In the genomic region with DNA sequence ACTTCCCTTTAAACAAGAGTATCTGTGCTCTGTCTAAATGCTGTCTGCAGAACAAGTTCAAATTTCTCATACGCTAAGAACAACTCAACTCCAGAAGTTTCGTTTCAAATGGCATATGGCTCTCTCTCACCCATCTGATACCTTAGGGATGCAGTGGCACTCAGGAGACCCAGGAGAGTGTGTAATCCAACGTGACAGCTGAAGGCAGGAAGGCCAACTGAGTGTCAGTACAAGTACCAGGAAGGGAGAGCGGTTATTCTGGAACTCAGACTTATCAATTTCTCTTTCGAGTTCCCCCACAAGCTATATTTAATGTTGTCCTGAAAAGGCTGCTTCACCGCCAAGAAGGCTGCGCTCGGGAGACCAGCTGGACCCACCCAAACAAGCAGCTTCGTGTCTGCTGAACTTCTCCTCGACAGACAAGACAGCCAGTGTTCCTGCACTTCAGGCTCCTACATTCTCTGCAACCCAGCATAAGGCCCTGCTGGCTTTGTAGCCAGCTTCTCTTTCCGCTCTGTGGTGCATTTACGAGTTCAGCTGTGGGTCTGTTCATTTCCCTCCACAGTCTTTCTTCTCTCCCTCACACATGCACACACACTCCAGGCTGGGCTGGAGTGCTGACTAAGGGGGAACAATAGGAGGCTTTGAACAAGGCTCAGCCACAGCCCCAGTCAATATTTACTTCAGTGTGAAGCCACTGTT, we compare ENCODE assay signal across 8 mouse cellular contexts. TPM values are rescaled to one million over a fixed set of nuclear protein-coding genes. Genes with fewer than 3 reads are reported as not detected.
DNase-seq lines count a peak whose midpoint lies in the region; ATAC-seq and TF ChIP-seq lines count a peak whose summit lies in the region.

No protein-coding gene starts in this region.

- DNase-seq in gastrocnemius, postnatal 14 days = peak; percentile 4
- no peak for DNase-seq in gastrocnemius, postnatal 10 days
- DNase-seq in CD4-positive helper T cell, adult 2 months (ENCODE audit: low read depth, low spot score) = peak; percentile 7
- DNase-seq in embryonic facial prominence, embryonic 14.5 days (ENCODE audit: low spot score) = peak; percentile 81
- DNase-seq in hindbrain, embryonic 11.5 days (ENCODE audit: low spot score) = peak; percentile 53
- peak; percentile 49 for DNase-seq in stomach, postnatal 0 days (ENCODE audit: low spot score)
- no peak for DNase-seq in c-Kit-positive CD71-positive TER-119-positive erythroid progenitor cells, embryonic 14.5 days (ENCODE audit: low spot score)

- H3K9me3 ChIP-seq in embryonic facial prominence, embryonic 14.5 days (ENCODE audit: control insufficient read depth, low read length) = peaks cover 6% of the 10 kb centered on the region; the same call in 1 of the 2 replicates
- H3K9me3 ChIP-seq in hindbrain, embryonic 11.5 days (ENCODE audit: control insufficient read depth, low read length) = no peaks in the 10 kb centered on the region
- H3K9me3 ChIP-seq in stomach, postnatal 0 days (ENCODE audit: control insufficient read depth, low read length) = no peaks in the 10 kb centered on the region

- peak overlapping the region; percentile 44; the same call in 1 of the 2 replicates for H3K9ac ChIP-seq in embryonic facial prominence, embryonic 14.5 days (ENCODE audit: low read depth, low read length)
- no peak overlapping the region for H3K9ac ChIP-seq in hindbrain, embryonic 11.5 days (ENCODE audit: low read depth, low read length)
- peak overlapping the region; percentile 18; the same call in 1 of the 2 replicates for H3K9ac ChIP-seq in stomach, postnatal 0 days (ENCODE audit: low read length)

- intact Hi-C loops in gastrocnemius, postnatal 14 days (cut with DNase I; ENCODE audit: low total_unique reads) = no loop called here

- no peaks in the 10 kb centered on the region for H3K27me3 ChIP-seq in embryonic facial prominence, embryonic 14.5 days (replicated peaks; ENCODE audit: control insufficient read depth, insufficient read depth, low read length)
- no peaks in the 10 kb centered on the region for H3K27me3 ChIP-seq in hindbrain, embryonic 11.5 days (ENCODE audit: control insufficient read depth, insufficient read depth, low read length)
- no peaks in the 10 kb centered on the region for H3K27me3 ChIP-seq in stomach, postnatal 0 days (ENCODE audit: control insufficient read depth, insufficient read depth, low read length)

- peaks cover 5% of the 10 kb centered on the region; the same call in 1 of the 2 replicates for H3K36me3 ChIP-seq in embryonic facial prominence, embryonic 14.5 days (ENCODE audit: control insufficient read depth, insufficient read depth, low read length)
- H3K36me3 ChIP-seq in hindbrain, embryonic 11.5 days (ENCODE audit: control insufficient read depth, insufficient read depth, low read length) = no peaks in the 10 kb centered on the region
- H3K36me3 ChIP-seq in stomach, postnatal 0 days (ENCODE audit: control insufficient read depth, insufficient read depth, low read length) = no peaks in the 10 kb centered on the region

- no peak overlapping the region for H3K4me3 ChIP-seq in embryonic facial prominence, embryonic 14.5 days (ENCODE audit: low read depth, low read length)
- H3K4me3 ChIP-seq in hindbrain, embryonic 11.5 days (ENCODE audit: low read depth, low read length) = no peak overlapping the region
- H3K4me3 ChIP-seq in stomach, postnatal 0 days (ENCODE audit: low read depth, low read length) = peak overlapping the region; percentile 18; the same call in 1 of the 2 replicates

- H3K4me1 ChIP-seq in embryonic facial prominence, embryonic 14.5 days (ENCODE audit: control insufficient read depth, insufficient read depth, low read length) = peaks cover 14% of the 10 kb centered on the region
- peaks cover 4% of the 10 kb centered on the region for H3K4me1 ChIP-seq in hindbrain, embryonic 11.5 days (replicated peaks; ENCODE audit: control insufficient read depth, insufficient read depth, low read length)
- 0 out of 2 replicates have a peak, but pooled peaks cover 3% of the 10 kb centered on the region for H3K4me1 ChIP-seq in stomach, postnatal 0 days (replicated peaks; ENCODE audit: control insufficient read depth, insufficient read depth)

- no peak for TF ChIP-seq CTCF in stomach, postnatal 0 days (IDR thresholded peaks at IDR 0.05; ENCODE audit: low read depth)

- 24% methylated on average over 12 of the region's 12 CpGs for WGBS in embryonic facial prominence, embryonic 14.5 days
- 32% methylated on average over 12 of the region's 12 CpGs for WGBS in hindbrain, embryonic 11.5 days
- 8% methylated on average over 12 of the region's 12 CpGs for WGBS in stomach, postnatal 0 days

- H3K4me2 ChIP-seq in embryonic facial prominence, embryonic 14.5 days (ENCODE audit: low read depth, low read length) = peak overlapping the region; percentile 40
- H3K4me2 ChIP-seq in hindbrain, embryonic 11.5 days (replicated peaks; ENCODE audit: low read depth, low read length) = no peak overlapping the region
- H3K4me2 ChIP-seq in stomach, postnatal 0 days (replicated peaks; ENCODE audit: low read depth) = peak overlapping the region; percentile 45

- H3K27ac ChIP-seq in embryonic facial prominence, embryonic 14.5 days (replicated peaks; ENCODE audit: low read depth, low read length) = peak overlapping the region; percentile 61
- H3K27ac ChIP-seq in hindbrain, embryonic 11.5 days (ENCODE audit: low read depth, low read length) = peak overlapping the region; percentile 53
- peak overlapping the region; percentile 78 for H3K27ac ChIP-seq in stomach, postnatal 0 days (replicated peaks)

- ATAC-seq in embryonic facial prominence, embryonic 14.5 days (ENCODE audit: low read depth) = peak; percentile 92
- ATAC-seq in hindbrain, embryonic 11.5 days (ENCODE audit: low FRiP score) = peak; percentile 86
- peak; percentile 40 for ATAC-seq in megakaryocyte, adult 5-6 weeks (ENCODE audit: poor library complexity, severe bottlenecking)
- peak; percentile 90 for ATAC-seq in stomach, postnatal 0 days (ENCODE audit: low FRiP score, low TSS enrichment)

- TF ChIP-seq EP300 in stomach, postnatal 0 days (optimal IDR thresholded peaks at IDR 0.05) = no peak

RNA-seq across cellular contexts. Expression of gene Efna5, which starts 18.7 kb away (rescaled TPM):
- 1 to 10 TPM; 1.5 to 1.6 TPM for total RNA-seq in gastrocnemius, postnatal 14 days (2021)
- total RNA-seq in gastrocnemius, postnatal 10 days (2021) = 1 to 10 TPM; 2.2 to 3.8 TPM
- polyA plus RNA-seq in embryonic facial prominence, embryonic 14.5 days (2014; fragmentation: Nextera tagmentation; extraction: Ambion mirVana) = 56.6 and 63.1 TPM in 2 replicates
- 46.0 and 56.7 TPM in 2 replicates for polyA plus RNA-seq in hindbrain, embryonic 11.5 days (2014; fragmentation: Nextera tagmentation; extraction: Ambion mirVana)
- total RNA-seq in megakaryocyte, adult 5-6 weeks (2015) = 0.16 and 0.30 TPM in 2 replicates
- total RNA-seq in megakaryocyte, adult 5-6 weeks (2017) = not detected in 2 replicates
- polyA plus RNA-seq in stomach, postnatal 0 days (2015; fragmentation: Nextera tagmentation; extraction: Ambion mirVana) = 23.3 and 23.9 TPM in 2 replicates

Comparison
In these comparisons a context has a peak if more than half of its experiments do, and no peak if none do; other contexts are left out.
1. DNase-seq: peak in gastrocnemius, postnatal 14 days (single experiment), CD4-positive helper T cell, adult 2 months (single experiment), embryonic facial prominence, embryonic 14.5 days (single experiment), hindbrain, embryonic 11.5 days (single experiment) and stomach, postnatal 0 days (single experiment); none in gastrocnemius, postnatal 10 days (single experiment) and c-Kit-positive CD71-positive TER-119-positive erythroid progenitor cells, embryonic 14.5 days (single experiment).
2. ATAC-seq: peak in every context shown above with its lines; median percentile 92 in embryonic facial prominence, embryonic 14.5 days; 90 in stomach, postnatal 0 days; 86 in hindbrain, embryonic 11.5 days; 40 in megakaryocyte, adult 5-6 weeks.
3. Peak in every context shown above with its lines, with median percentiles within 50 percentile points of each other: H3K27ac ChIP-seq.